Mouse (Mus musculus): ENCODE data around the gene E2f2. TPM values are rescaled to one million over a fixed set of nuclear protein-coding genes. Genes with fewer than 3 reads are reported as not detected.

The E2f2 gene
- polyA plus RNA-seq, 1 experiment, result 56.3 TPM

DNA sequence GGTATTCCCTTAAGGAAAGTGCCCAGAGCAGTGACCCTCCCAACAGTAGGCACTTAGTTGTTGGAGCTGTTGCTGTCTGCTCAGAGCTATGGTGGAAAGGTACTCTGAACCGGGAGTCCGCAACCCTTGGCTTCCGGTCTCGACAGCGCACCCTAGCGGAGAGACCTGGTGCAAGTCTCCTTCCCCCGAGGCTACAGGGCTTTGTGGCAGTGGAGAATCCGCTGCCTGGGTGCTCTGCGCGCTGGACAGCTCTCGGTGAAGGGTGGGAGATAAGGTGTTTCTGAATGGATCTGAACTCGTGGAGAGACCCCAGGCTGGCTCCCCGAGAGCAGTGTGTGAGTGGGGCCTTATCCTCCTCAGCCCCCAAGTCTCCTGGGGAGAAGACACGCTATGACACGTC lies 7.8 kb downstream of the E2f2 start:
- H3K36me3 ChIP-seq (ENCODE audit: control insufficient read depth, insufficient read depth), result peaks cover 30% of the 10 kb centered on the region
- no peaks in the 10 kb centered on the region for H3K27me3 ChIP-seq (ENCODE audit: control insufficient read depth, insufficient read depth, insufficient read length)
- peaks cover 72% of the 10 kb centered on the region for H3K79me2 ChIP-seq (ENCODE audit: control insufficient read depth, insufficient read depth)
- TF ChIP-seq POLR2AphosphoS2 (IDR thresholded peaks at IDR 0.05; ENCODE audit: insufficient read length, low read depth) (no peak), REST (IDR thresholded peaks at IDR 0.05; ENCODE audit: insufficient read depth, insufficient read length) (no peak), MAX (IDR thresholded peaks at IDR 0.05; ENCODE audit: low read depth) (no peak), MYOG (IDR thresholded peaks at IDR 0.05; ENCODE audit: control insufficient read depth in 1 of 3, insufficient read depth in 1 of 3, insufficient read length in 2 of 3, low read depth in 2 of 3) (no peak), E2F4 (IDR thresholded peaks at IDR 0.05; ENCODE audit: insufficient read depth) (no peak), MYOD1 (IDR thresholded peaks at IDR 0.05; ENCODE audit: control insufficient read depth in 1 of 3, insufficient read length in 2 of 3, low read depth in 2 of 3) (no peak), TCF12 (IDR thresholded peaks at IDR 0.05; ENCODE audit: insufficient read depth, poor library complexity, severe bottlenecking) (no peak), TCF3 (IDR thresholded peaks at IDR 0.05; ENCODE audit: insufficient read length, low read depth) (no peak), SRF (IDR thresholded peaks at IDR 0.05; ENCODE audit: control insufficient read depth, insufficient read length, low read depth) (no peak)
- H3ac ChIP-seq (ENCODE audit: control insufficient read depth, insufficient read length), result no peak overlapping the region
- no peak overlapping the region for H3K4me2 ChIP-seq (ENCODE audit: low read depth)
- no peak overlapping the region for H3K4me3 ChIP-seq

DNA sequence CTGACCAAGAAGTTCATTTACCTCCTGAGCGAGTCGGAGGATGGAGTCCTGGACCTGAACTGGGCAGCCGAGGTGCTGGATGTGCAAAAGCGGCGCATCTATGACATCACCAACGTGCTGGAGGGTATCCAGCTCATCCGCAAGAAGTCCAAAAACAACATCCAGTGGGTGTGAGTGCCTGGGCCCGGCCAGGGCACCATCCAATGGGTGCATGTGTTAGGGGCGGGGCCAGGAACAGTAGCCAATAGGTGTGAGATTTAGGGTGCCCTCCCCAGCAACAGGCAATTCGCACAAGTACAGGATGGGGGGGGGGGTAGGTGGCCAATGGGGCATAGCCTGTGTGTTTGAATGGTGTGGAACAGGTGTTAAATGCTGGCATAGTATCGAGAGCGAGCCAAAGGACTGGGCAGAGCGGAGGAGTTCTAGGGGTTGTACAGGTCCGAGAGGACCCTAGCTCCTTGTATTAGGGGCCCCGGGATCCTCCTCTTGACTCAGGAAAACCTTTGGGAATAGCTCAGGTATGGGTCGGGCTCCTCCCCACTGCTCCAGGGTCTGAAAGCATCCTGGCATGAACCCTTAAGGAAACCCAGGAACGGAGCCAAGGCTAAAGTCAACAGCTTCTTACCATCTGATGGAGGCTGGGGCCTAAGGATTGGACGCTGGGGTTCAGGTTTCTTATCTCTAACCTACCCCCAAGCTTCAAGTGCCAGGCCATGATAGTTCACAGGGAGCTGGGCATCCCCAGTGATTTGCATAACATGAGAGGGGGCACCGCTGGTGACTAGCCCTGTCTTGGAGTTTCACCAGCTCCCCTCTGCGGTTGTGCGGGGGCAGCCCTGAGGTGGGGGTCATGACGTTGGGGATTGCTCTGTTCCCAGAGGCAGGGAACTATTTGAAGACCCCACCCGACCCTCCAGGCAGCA lies 8.5 kb downstream of the E2f2 start:
- Histone ChIP-seq H3K4me2 (ENCODE audit: low read depth) (no peak overlapping the region), H3K4me3 (no peak overlapping the region), H3ac (ENCODE audit: control insufficient read depth, insufficient read length) (no peak overlapping the region), H3K36me3 (ENCODE audit: control insufficient read depth, insufficient read depth) (peaks cover 32% of the 10 kb centered on the region), H3K27me3 (ENCODE audit: control insufficient read depth, insufficient read depth, insufficient read length) (no peaks in the 10 kb centered on the region), H3K79me2 (ENCODE audit: control insufficient read depth, insufficient read depth) (peaks cover 68% of the 10 kb centered on the region)
- TF ChIP-seq REST (IDR thresholded peaks at IDR 0.05; ENCODE audit: insufficient read depth, insufficient read length), result no peak
- TF ChIP-seq E2F4 (IDR thresholded peaks at IDR 0.05; ENCODE audit: insufficient read depth), result no peak
- peak in 1 of 3 experiments; percentile 6 for TF ChIP-seq MYOD1 (IDR thresholded peaks at IDR 0.05; ENCODE audit: control insufficient read depth in 1 of 3, insufficient read length in 2 of 3, low read depth in 2 of 3)

DNA sequence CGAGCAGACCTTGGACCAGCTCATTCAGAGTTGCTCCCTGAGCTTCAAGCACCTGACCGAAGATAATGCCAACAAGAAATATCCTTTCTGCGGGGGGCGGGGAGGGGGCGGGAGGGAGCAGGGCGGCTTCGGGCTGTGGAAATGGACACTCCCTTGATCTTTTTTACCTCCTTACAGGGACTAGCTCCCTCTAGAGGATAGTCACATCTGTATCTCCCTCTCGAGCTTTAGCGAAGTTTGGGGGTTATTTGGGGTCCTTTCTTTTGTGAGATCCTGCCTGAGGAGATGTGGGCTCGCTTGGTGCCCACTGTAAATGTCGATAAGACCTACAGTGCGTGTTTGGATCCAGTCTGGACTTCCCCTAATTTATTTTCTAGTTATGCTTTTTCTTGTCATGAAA lies 9.2 kb downstream of the E2f2 start:
- H3K36me3 ChIP-seq (ENCODE audit: control insufficient read depth, insufficient read depth), result peaks cover 32% of the 10 kb centered on the region
- H3ac ChIP-seq (ENCODE audit: control insufficient read depth, insufficient read length), result no peak overlapping the region
- no peak overlapping the region for H3K4me2 ChIP-seq (ENCODE audit: low read depth)
- no peak overlapping the region for H3K4me3 ChIP-seq
- peaks cover 66% of the 10 kb centered on the region for H3K79me2 ChIP-seq (ENCODE audit: control insufficient read depth, insufficient read depth)
- no peaks in the 10 kb centered on the region for H3K27me3 ChIP-seq (ENCODE audit: control insufficient read depth, insufficient read depth, insufficient read length)
- TF ChIP-seq E2F4 (IDR thresholded peaks at IDR 0.05; ENCODE audit: insufficient read depth) (no peak), CEBPB (IDR thresholded peaks at IDR 0.05; ENCODE audit: insufficient read depth, poor library complexity, severe bottlenecking) (no peak), POLR2A (IDR thresholded peaks at IDR 0.05; ENCODE audit: insufficient read length, low read depth) (no peak), TCF3 (IDR thresholded peaks at IDR 0.05; ENCODE audit: insufficient read length, low read depth) (no peak)

DNA sequence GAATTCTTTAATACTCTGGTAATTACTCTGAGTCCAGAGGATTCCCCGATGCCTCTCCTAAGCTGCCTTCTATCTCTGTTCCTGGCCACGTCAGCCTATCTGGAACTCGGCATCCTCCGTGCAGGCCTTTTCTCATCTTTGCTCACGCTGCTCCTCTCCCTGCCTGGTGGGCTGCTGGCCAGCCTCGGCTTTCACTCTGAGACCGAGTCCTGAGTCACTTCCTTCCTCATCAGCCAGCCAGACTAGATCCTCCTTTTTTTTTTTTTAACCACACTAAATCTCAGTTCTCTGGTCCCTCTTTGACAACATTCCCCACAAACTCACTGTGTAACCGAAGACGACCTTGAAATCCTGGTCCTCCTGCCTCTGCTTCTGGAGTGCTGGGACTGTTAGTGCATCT lies 13.2 kb downstream of the E2f2 start:
- H3ac ChIP-seq (ENCODE audit: control insufficient read depth, insufficient read length), result no peak overlapping the region
- no peak overlapping the region for H3K4me3 ChIP-seq
- H3K4me2 ChIP-seq (ENCODE audit: low read depth), result peak overlapping the region; percentile 79
- no peaks in the 10 kb centered on the region for H3K27me3 ChIP-seq (ENCODE audit: control insufficient read depth, insufficient read depth, insufficient read length)
- H3K36me3 ChIP-seq (ENCODE audit: control insufficient read depth, insufficient read depth), result peaks cover 55% of the 10 kb centered on the region
- peaks cover 76% of the 10 kb centered on the region for H3K79me2 ChIP-seq (ENCODE audit: control insufficient read depth, insufficient read depth)
- TF ChIP-seq POLR2AphosphoS2 (IDR thresholded peaks at IDR 0.05; ENCODE audit: insufficient read length, low read depth) (no peak), REST (IDR thresholded peaks at IDR 0.05; ENCODE audit: insufficient read depth, insufficient read length) (no peak), POLR2A (IDR thresholded peaks at IDR 0.05; ENCODE audit: insufficient read length, low read depth) (peak; percentile 36), E2F4 (IDR thresholded peaks at IDR 0.05; ENCODE audit: insufficient read depth) (no peak)

DNA sequence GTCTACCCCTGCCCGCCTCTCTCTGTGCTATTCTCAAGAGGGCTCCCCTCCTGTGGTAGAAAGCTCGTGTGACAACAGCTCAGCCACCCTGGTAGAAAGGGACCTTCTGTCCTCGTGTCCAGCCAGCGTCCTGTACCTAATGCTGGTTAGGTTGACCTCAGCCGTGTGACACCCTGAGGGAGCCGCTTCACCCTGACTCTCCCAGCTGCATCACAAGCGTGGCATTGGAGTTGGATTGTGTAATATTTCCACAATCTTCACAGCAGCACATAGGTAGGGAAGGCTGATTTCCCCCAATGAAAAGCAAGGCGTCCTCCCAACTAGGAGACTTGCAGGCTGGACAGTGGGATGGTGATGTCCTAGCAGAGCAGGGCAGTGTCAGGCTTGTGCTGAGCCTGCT lies 14.1 kb downstream of the E2f2 start:
- peak overlapping the region; percentile 79 for H3K4me2 ChIP-seq (ENCODE audit: low read depth)
- no peak for TF ChIP-seq TCF3 (IDR thresholded peaks at IDR 0.05; ENCODE audit: insufficient read length, low read depth)
- no peak for TF ChIP-seq REST (IDR thresholded peaks at IDR 0.05; ENCODE audit: insufficient read depth, insufficient read length)
- TF ChIP-seq MYOG (IDR thresholded peaks at IDR 0.05; ENCODE audit: control insufficient read depth in 1 of 3, insufficient read depth in 1 of 3, insufficient read length in 2 of 3, low read depth in 2 of 3), result no peak
- TF ChIP-seq MYOD1 (IDR thresholded peaks at IDR 0.05; ENCODE audit: control insufficient read depth in 1 of 3, insufficient read length in 2 of 3, low read depth in 2 of 3), result no peak
- TF ChIP-seq POLR2A (IDR thresholded peaks at IDR 0.05; ENCODE audit: insufficient read length, low read depth), result peak; percentile 20
- no peak for TF ChIP-seq USF1 (IDR thresholded peaks at IDR 0.05; ENCODE audit: low read depth)
- TF ChIP-seq POLR2AphosphoS2 (IDR thresholded peaks at IDR 0.05; ENCODE audit: insufficient read length, low read depth), result peak; percentile 8
- peaks cover 64% of the 10 kb centered on the region for H3K36me3 ChIP-seq (ENCODE audit: control insufficient read depth, insufficient read depth)
- H3K27me3 ChIP-seq (ENCODE audit: control insufficient read depth, insufficient read depth, insufficient read length), result no peaks in the 10 kb centered on the region
- no peak overlapping the region for H3K4me3 ChIP-seq
- peaks cover 76% of the 10 kb centered on the region for H3K79me2 ChIP-seq (ENCODE audit: control insufficient read depth, insufficient read depth)
- no peak overlapping the region for H3ac ChIP-seq (ENCODE audit: control insufficient read depth, insufficient read length)

All from myocyte (in vitro differentiated cells).